Mouse (Mus musculus) heart, embryonic 11.5 days (tissue): ENCODE results near the gene Stat5b. TPM values are rescaled to one million over a fixed set of nuclear protein-coding genes. Genes with fewer than 3 reads are reported as not detected.

ENCODE experiments used
- ATAC-seq: fragments of 200-750 bp; cut with Nextera tagmentation; replicated peaks from 2 replicates; pipeline ENCODE4 v1.8.0; 2017; ENCODE audit warnings: moderate library complexity; ENCODE audit not compliant: insufficient number of reproducible peaks, low FRiP score, low TSS enrichment
- H3K27ac ChIP-seq: fragments of 300-500 bp; sonication (generic); 2 replicates; pipeline ENCODE4 v1.5.1; 2014; ENCODE audit warnings: mild to moderate bottlenecking, low read depth, low read length
- H3K27me3 ChIP-seq: fragments of 300-500 bp; sonication (generic); 2 replicates; pipeline ENCODE4 v1.6.1; 2014; ENCODE audit warnings: mild to moderate bottlenecking, low read length, mixed read lengths; ENCODE audit not compliant: control insufficient read depth, insufficient read depth
- H3K36me3 ChIP-seq: fragments of 300-500 bp; sonication (generic); 2 replicates; pipeline ENCODE4 v1.6.1; 2014; ENCODE audit warnings: mild to moderate bottlenecking, low read length, moderate library complexity, mixed read lengths; ENCODE audit not compliant: control insufficient read depth, insufficient read depth
- H3K4me1 ChIP-seq: fragments of 300-500 bp; sonication (generic); 2 replicates; pipeline ENCODE4 v1.6.1; 2014; ENCODE audit warnings: low read length; ENCODE audit not compliant: control insufficient read depth, insufficient read depth
- H3K4me2 ChIP-seq: fragments of 300-500 bp; sonication (generic); 2 replicates; pipeline ENCODE4 v1.6.1; 2014; ENCODE audit warnings: mild to moderate bottlenecking, moderate library complexity
- H3K4me3 ChIP-seq: fragments of 300-500 bp; sonication (generic); 2 replicates; pipeline ENCODE4 v1.5.1; 2014; ENCODE audit warnings: low read depth, low read length
- H3K9ac ChIP-seq: fragments of 300-500 bp; sonication (generic); 2 replicates; pipeline ENCODE4 v1.6.1; 2014; ENCODE audit warnings: mild to moderate bottlenecking, low read depth, low read length, moderate library complexity
- H3K9me3 ChIP-seq: fragments of 300-500 bp; sonication (generic); replicated peaks from 2 replicates; pipeline ENCODE4 v1.6.1; 2016; ENCODE audit warnings: low read length; ENCODE audit not compliant: control insufficient read depth
- WGBS: fragments of 180-500 bp; shearing (Covaris S2); extraction: QIAGEN DNeasy Blood & Tissue Kit; methylation state at CpG from one replicate; pipeline ENCODE4 v1.1.7; 2014; ENCODE audit not compliant: insufficient replicate concordance; 5-methylcytosine and 5-hydroxymethylcytosine counted together
- polyA plus RNA-seq: library from polyadenylated mRNA; unstranded; fragments of >200 nt; fragmentation: Nextera tagmentation; extraction: Ambion mirVana; gene quantifications from 2 replicates; pipeline ENCODE4 v1.2.1, GENCODE M21; 2014

The Stat5b gene
- polyA plus RNA-seq: 26.4 and 32.0 TPM in 2 replicates

- peak; percentile 82 for ATAC-seq
- H3K27ac ChIP-seq: peak within 1 kb of the TSS; percentile 93
- no peaks in the 10 kb centered on the region for H3K36me3 ChIP-seq
- H3K9ac ChIP-seq: peak within 1 kb of the TSS; percentile 99
- peaks cover 19% of the 10 kb centered on the region for H3K27me3 ChIP-seq
- WGBS: under 1% methylated on average over 95 of the region's 104 CpGs
- no peaks in the 10 kb centered on the region for H3K9me3 ChIP-seq
- peak within 1 kb of the TSS; percentile 88 for H3K4me2 ChIP-seq
- H3K4me1 ChIP-seq: peaks cover 19% of the 10 kb centered on the region
- H3K4me3 ChIP-seq: peak within 1 kb of the TSS; percentile 94
Observed at GRCm38 (mm10) chr11:100850038-100850777, at the start of gene Stat5b. TSS of gene Stat5b (minus strand) at chr11:100850724.

DNA sequence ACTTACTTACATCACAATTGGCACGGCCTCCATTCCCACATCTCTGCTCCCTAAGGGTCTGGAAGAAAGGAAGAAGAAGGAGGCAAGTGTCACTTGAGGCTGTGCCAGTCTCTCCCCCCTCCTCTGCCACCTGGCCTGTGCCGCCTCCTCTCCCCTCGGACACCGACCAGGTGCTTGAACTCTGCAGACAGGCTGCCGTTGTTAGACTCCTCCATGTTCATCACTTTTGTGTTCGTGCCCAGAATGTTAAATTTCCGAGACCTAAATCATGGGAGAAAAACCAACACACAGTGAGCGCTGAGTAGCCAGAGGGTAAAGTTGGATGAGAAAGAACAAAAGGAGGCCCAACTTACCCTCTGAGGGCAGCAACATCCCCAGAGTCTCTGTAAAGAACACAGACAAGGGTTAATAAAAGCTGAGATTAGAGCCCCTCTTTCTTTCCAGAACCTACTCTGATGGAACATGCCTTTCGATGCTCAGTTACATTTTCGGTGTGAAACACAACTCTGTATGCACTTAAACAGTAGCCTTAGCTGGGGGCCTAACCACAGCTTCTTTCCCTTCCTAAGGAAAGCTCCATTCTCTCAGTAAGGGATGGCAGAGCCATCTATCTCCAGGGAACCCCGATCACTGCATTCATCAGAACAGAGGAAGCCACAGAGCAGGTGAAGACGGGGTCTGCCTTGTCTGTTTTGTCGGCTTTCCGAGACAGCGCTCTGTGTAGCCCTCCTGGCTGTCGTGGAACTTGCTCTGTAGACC is 48.1 kb upstream of the Stat5b start:
- no peak overlapping the region for H3K9ac ChIP-seq
- no peaks in the 10 kb centered on the region for H3K27me3 ChIP-seq
- no peak overlapping the region for H3K27ac ChIP-seq
- peaks cover 14% of the 10 kb centered on the region for H3K36me3 ChIP-seq
- H3K4me1 ChIP-seq: peaks cover 4% of the 10 kb centered on the region; the same call in 1 of the 2 replicates
- no peak overlapping the region for H3K4me2 ChIP-seq
- no peak for ATAC-seq
- H3K9me3 ChIP-seq: no peaks in the 10 kb centered on the region
- WGBS: 83% methylated on average over 16 of the region's 16 CpGs
- H3K4me3 ChIP-seq: no peak overlapping the region

DNA sequence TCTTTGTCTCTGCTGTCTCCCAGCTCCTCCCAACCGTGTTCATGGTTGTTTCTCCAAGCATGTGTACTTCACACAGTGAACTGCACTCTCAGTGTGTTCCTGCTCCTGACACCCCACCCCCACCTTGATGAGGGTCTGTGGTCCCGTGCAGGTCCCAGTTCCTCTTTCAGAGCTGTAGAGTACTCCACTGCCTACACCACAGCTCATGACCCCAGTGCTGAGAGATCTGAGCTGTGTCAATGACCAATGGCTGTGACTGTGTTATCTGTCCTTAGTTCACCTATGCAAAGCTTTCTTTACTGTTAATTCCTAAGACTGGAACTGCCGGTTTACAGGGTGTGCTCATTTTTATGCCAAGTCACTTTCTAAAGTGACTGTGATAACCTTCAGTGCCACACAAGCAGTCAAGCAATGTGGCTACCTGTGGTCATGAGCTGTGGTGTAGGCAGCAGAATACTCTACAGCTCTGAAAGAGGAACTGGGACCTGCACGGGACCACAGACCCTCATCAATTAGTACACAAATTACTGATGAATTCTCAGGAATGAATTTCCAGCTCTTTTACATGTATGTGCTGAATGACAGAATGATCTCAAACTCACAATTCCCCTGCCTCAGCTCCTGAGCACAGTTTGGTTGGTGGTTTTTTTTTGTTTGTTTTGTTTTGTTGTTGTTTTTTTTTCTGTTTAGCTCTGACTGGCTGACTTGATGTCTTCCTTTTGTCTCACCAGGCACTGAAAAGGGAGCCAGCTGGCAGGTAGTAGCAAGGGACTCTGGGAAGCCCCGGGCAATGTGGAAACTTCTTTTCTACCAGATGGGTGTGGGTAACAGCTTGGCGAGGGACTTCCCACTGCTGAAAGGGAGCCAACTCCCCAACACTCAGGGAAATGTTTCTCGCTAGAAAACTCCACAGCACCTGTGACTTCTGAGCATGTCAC is 47.0 kb upstream of the Stat5b start:
- Histone ChIP-seq H3K4me2 (no peak overlapping the region), H3K9ac (no peak overlapping the region), H3K4me1 (peaks cover 9% of the 10 kb centered on the region), H3K4me3 (no peak overlapping the region), H3K36me3 (peaks cover 14% of the 10 kb centered on the region), H3K27me3 (no peaks in the 10 kb centered on the region), H3K9me3 (no peaks in the 10 kb centered on the region), H3K27ac (no peak overlapping the region)
- WGBS: 76% methylated on average over 7 of the region's 7 CpGs
- no peak for ATAC-seq

GRCm38 (mm10) chr11:100896078-100896477 is 45.6 kb upstream of the Stat5b start:
- H3K9ac ChIP-seq: no peak overlapping the region
- H3K4me3 ChIP-seq: no peak overlapping the region
- H3K36me3 ChIP-seq: peaks cover 6% of the 10 kb centered on the region
- no peak overlapping the region for H3K4me2 ChIP-seq
- no peaks in the 10 kb centered on the region for H3K27me3 ChIP-seq
- 83% methylated on average over 10 of the region's 10 CpGs for WGBS
- ATAC-seq: no peak
- peaks cover 20% of the 10 kb centered on the region for H3K4me1 ChIP-seq
- no peak overlapping the region for H3K27ac ChIP-seq
- no peaks in the 10 kb centered on the region for H3K9me3 ChIP-seq

GRCm38 (mm10) chr11:100894146-100894918 is 43.8 kb upstream of the Stat5b start:
- Histone ChIP-seq H3K4me3 (no peak overlapping the region), H3K4me1 (peaks cover 23% of the 10 kb centered on the region), H3K9ac (no peak overlapping the region; the same call in 1 of the 2 replicates), H3K27me3 (no peaks in the 10 kb centered on the region), H3K36me3 (peaks cover 3% of the 10 kb centered on the region), H3K27ac (no peak overlapping the region), H3K4me2 (no peak overlapping the region), H3K9me3 (no peaks in the 10 kb centered on the region)
- ATAC-seq: no peak
- 65% methylated on average over 9 of the region's 9 CpGs for WGBS

GRCm38 (mm10) chr11:100893482-100893881 is 43.0 kb upstream of the Stat5b start:
- Histone ChIP-seq H3K27me3 (no peaks in the 10 kb centered on the region), H3K9me3 (no peaks in the 10 kb centered on the region), H3K9ac (peak overlapping the region; percentile 22; the same call in 1 of the 2 replicates), H3K36me3 (peaks cover 2% of the 10 kb centered on the region), H3K4me1 (peaks cover 23% of the 10 kb centered on the region), H3K4me3 (no peak overlapping the region), H3K27ac (no peak overlapping the region), H3K4me2 (peak overlapping the region; percentile 47)
- 0 out of 2 replicates have a peak, but pooled peaks have one; percentile 46 for ATAC-seq
- 16% methylated on average over 9 of the region's 9 CpGs for WGBS

DNA sequence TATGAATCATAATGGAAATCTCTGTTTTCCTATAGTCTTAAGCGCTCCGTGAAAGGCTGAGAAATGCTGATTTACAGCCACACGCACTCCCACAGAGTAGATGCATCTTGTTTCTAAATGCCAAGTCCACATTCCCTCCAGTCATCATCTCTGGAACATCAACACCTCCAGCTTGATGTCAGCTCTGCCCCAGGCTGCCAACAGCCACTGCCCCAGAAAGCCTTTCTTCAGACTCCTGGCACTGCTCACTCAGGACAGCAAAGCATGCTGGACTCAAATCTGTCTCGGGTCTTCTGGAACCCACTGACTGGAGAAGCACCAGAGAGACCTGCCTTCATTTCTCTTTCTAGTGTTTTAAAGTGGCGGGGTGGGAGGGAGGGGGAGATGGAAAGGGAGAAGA is 41.9 kb upstream of the Stat5b start:
- Histone ChIP-seq H3K27me3 (no peaks in the 10 kb centered on the region), H3K9me3 (no peaks in the 10 kb centered on the region), H3K4me3 (no peak overlapping the region), H3K4me1 (peaks cover 28% of the 10 kb centered on the region), H3K9ac (no peak overlapping the region), H3K36me3 (peaks cover 2% of the 10 kb centered on the region), H3K4me2 (no peak overlapping the region), H3K27ac (peak overlapping the region; percentile 84; the same call in 1 of the 2 replicates)
- WGBS: 69% methylated on average over 5 of the region's 5 CpGs
- no peak for ATAC-seq
